Mouse (Mus musculus) megakaryocyte-erythroid progenitor cell, adult 5 weeks (primary cell): Measurements from ENCODE around the gene Aqp8. TPM values are rescaled to one million over a fixed set of nuclear protein-coding genes. Genes with fewer than 3 reads are reported as not detected.

ENCODE experiments used
- polyA plus RNA-seq: library from polyadenylated mRNA; stranded (reverse); fragments of >175 nt; gene quantifications from 2 replicates; pipeline ENCODE4 v1.2.3, GENCODE M21; 2012

Aqp8 gene
- not detected in 2 replicates for polyA plus RNA-seq

GRCm38 (mm10) chr7:123462070-123462501, at the start of gene Aqp8:
Gene Aqp8, plus strand, starts transcription at chr7:123462291.

GRCm38 (mm10) chr7:123500239-123501219, 38.4 kb downstream of the Aqp8 start, which contains the start of gene Zkscan2:
Gene Zkscan2, minus strand, starts transcription at chr7:123500449.

Other genes starting within 250 kb of the Aqp8 start
- gene Slc5a11, start 247.5 kb upstream of the Aqp8 start, polyA plus RNA-seq, result 0.06 and 0.12 TPM in 2 replicates
- 5.4 and 5.5 TPM in 2 replicates for gene Lcmt1, start 92.5 kb upstream of the Aqp8 start, polyA plus RNA-seq
- 184 and 189 TPM in 2 replicates for gene Arhgap17, start 92.4 kb upstream of the Aqp8 start, polyA plus RNA-seq
- gene Zkscan2, start 38.2 kb downstream of the Aqp8 start, polyA plus RNA-seq, result not detected in 2 replicates